Mouse (Mus musculus) brain, embryonic 14.5 days (tissue): ENCODE measurements around the gene S100a8. TPM values are rescaled to one million over a fixed set of nuclear protein-coding genes. Genes with fewer than 3 reads are reported as not detected.
A peak's percentile ranks its signal among the peaks of the same experiment; 100 is the strongest.

ENCODE experiments used
- DNase-seq: peaks from one replicate; pipeline ENCODE4 v3.0.0-alpha.2; 2011; ENCODE audit warnings: low read depth
- CTCF ChIP-seq: fragments of 200-500 bp; IDR thresholded peaks from 2 replicates; pipeline ENCODE4 v1.5.1; 2012; ENCODE audit warnings: inconsistent platforms, mild to moderate bottlenecking, moderate library complexity, borderline replicate concordance; ENCODE audit not compliant: insufficient read depth, insufficient read length; ENCODE audit errors: extremely low read depth
- POLR2A ChIP-seq: fragments of 200-500 bp; IDR thresholded peaks from 2 replicates; pipeline ENCODE4 v1.6.1; 2012; ENCODE audit warnings: mild to moderate bottlenecking, inconsistent platforms, borderline replicate concordance; ENCODE audit not compliant: poor library complexity, insufficient read depth, insufficient read length, severe bottlenecking; ENCODE audit errors: extremely low read depth
- polyA plus RNA-seq: library from polyadenylated mRNA; depleted of rRNA; stranded (reverse); fragments of >200 nt; gene quantifications from 2 replicates; pipeline ENCODE4 v1.2.3, GENCODE M21; 2012

Gene S100a8
- polyA plus RNA-seq, 1 experiment = 7.4 TPM

DNA sequence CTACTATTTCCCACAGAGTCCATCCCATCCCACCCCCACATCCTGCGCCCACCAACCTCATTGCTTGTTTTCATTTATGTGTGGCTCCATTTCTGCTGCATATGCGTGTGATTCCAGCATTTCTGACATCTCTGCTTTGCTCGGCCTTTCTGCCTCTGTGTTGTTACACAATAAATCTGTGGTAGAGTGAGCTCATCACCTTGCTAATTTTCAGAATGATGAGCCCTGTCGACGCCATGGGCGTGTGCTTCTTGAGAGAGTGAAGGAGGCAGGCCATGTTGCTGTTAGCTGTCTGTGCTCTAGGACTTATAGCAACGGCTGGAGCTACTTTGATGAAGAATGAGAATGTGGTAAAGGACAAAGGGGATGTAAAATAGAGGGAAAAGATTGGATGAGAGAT lies 27.8 kb upstream of the S100a8 start:
- TF ChIP-seq CTCF = no peak
- no peak for TF ChIP-seq POLR2A
- DNase-seq = no peak

DNA sequence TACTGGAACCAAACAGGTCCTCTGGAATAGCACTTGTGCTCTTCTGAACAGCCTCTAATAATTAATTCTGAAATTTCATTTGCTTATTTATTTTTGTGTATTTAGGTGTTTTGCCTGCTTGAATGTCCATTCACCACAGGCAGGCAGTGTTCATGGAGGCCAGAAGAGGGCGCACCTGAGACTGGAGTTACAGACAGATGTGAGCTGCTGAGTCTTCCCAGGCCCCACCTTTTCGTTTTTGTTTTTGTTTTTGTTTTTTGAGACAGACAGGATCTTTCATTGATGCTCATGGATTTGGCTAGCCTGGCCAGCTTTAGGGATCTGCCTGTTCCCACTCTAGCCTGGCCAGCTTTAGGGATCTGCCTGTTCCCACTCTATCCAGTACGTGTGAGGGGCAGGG lies 24.6 kb upstream of the S100a8 start:
- peak; percentile 54; the same call in 1 of the 2 replicates for TF ChIP-seq CTCF
- no peak for TF ChIP-seq POLR2A
- peak; percentile 20 for DNase-seq

DNA sequence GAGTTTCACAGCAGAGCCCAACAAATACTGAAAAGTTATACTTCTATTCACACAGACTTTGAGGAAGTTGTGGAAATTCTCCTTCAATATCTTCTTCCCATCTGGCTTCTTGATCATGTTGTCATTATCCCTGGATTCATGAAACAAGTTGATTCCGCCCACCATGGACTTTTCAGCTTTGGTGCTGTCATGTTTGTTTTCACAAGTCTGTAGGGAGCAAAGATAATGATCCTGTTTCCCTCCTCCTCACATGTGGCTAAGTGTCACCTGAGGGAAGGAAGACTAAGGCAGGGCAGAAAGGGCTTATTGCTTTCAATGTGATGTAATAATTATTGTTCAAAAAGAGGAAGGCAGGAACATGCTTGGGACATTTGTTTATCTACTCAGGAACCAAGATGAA lies 21.5 kb upstream of the S100a8 start:
- DNase-seq = no peak
- no peak for TF ChIP-seq CTCF
- TF ChIP-seq POLR2A = no peak

DNA sequence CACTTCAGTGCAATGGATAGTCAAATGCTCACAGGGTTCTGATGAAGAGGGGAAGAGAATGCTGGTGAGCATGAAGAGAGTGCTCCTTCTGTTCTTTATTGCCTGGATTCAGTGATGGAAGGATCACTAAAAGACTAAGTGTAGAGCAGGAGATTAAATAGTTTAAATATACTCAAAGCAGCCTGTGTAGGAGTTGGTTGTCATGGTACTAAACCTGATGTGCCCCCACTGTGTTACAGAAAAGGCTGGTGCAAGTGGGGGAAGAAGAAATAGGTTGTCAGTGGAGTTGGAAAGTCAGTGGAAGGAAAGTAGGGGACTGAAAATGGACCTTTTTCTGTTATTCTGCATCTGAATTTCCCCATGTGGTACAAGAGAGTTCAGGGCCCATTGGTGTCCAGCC lies 19.8 kb upstream of the S100a8 start:
- no peak for DNase-seq
- TF ChIP-seq CTCF (no peak), POLR2A (no peak)

DNA sequence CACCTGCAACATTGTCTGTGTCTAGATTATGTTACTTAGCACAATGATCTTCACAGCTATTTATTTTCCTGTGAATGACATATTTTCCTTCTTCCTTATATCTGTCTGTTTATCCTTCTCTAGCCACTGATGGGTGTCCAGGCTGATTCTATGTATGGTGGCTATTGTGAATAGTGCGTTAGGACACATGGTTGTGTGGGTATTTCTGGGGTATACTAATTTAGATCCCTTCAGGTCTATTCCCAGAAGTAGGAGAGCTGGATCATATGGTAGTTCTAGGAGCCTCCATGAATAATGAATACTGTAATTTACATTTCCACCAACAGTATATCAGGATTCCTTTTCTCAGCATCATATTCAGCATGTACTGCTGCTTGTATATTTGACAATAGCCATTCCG lies 18.9 kb upstream of the S100a8 start:
- TF ChIP-seq POLR2A (no peak), CTCF (no peak)
- DNase-seq = no peak

DNA sequence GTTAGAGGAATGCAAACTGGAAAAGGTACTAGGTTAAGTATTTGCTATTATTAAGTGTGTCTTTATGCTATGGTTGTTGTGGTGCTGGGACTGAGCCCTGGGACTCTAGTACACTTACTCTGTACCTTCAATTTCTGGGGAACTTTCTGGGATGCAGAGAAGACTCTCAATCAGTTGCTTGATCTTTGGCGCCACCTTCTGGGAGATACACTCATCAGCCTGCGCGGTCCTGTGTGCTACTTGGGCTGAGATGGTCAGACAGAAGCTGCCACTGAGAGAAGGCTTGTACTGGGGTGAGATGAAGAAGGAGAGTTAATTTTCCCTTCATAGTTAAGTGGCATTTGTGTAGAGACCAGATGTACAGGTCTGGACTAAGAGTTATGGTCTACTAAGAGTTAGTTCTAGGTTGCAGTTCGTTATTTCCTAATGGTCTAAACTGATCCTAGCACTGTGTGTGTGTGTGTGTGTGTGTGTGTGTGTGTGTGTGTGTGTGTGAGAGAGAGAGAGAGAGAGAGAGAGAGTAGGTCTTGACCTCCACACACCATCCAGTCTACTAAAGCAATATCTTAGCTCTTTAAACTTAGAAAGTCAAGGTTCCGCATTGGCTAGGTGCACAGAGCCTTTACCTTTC lies 15.8 kb upstream of the S100a8 start:
- DNase-seq = peak; percentile 87
- no peak for TF ChIP-seq POLR2A
- TF ChIP-seq CTCF = peak; percentile 87

DNA sequence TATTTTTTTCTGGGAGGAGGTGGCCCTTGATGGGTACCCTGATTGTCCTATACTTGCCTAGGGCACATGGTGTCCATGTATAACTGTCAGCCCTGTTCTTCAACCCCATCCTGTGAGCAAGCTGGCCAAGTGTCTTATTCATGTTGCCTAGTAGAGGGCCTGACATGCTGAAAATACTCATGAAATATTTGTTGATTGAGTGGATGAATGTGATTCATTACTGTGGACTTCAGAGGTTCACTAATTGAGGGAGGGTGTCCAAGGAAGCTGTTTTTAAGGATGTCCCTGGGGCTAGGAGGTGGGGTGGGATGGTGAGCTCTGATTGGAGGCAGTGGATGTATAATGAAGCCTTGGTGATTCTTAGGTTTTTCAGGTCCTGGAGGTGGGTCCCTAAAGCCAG lies 15.1 kb upstream of the S100a8 start, which contains the start of gene S100a7a:
Gene S100a7a (plus strand): TSS at position 301 of the 400 bp plus-strand sequence.
- no peak for DNase-seq
- TF ChIP-seq CTCF = no peak
- TF ChIP-seq POLR2A = no peak

DNA sequence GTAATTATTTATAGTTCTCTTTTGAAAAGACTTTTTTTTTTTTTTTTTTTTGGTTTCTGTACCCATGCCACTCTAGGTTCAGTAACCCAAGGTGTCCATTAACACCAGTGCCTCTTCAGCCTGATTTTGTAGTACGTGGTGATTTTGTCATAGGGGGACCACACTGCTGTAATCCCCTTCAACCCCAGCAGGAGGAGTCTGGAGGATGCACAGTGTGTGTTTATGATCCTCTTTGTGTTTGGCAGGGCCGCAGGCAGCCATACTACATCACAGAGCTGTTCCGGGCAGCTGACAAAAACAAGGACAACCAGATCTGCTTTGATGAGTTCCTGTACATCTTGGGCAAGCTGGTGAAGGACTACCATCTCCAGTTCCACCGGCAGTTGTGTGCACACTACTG lies 11.4 kb upstream of the S100a8 start:
- TF ChIP-seq POLR2A (no peak), CTCF (peak; percentile 30; the same call in 1 of the 2 replicates)
- DNase-seq = no peak

DNA sequence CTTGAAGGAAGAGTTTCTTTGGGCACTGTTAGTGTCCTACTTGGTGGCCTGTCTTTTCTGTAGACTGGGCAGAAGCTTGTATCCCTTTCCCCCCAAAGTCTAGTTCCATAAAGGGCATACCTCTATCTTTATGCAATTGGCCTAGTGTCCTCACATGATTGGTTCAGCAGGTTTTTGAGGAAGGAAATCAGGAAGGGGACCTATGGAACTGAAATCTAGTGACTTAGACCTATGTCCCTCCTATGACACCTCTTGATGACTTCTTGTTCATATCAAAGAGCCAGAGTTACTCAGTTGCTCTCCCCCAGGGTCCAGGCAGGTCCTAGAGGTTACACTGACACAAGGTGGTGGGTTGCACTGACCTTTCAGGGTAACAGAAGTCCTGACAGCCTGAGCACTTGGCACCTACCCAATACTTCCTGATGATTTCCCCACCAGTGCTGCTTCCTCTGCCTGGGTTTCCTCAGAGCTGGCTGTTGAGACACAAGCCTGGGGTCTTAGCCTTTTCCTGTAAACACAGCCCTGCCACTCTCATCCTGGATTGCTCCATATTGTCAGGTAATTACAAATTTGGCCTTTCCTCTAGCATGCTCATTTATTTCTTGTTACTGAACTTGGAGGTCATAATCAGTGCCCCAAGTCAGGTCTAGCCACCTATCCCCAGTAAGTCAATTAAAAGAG lies 9.3 kb upstream of the S100a8 start:
- no peak for TF ChIP-seq POLR2A
- TF ChIP-seq CTCF = no peak
- no peak for DNase-seq

DNA sequence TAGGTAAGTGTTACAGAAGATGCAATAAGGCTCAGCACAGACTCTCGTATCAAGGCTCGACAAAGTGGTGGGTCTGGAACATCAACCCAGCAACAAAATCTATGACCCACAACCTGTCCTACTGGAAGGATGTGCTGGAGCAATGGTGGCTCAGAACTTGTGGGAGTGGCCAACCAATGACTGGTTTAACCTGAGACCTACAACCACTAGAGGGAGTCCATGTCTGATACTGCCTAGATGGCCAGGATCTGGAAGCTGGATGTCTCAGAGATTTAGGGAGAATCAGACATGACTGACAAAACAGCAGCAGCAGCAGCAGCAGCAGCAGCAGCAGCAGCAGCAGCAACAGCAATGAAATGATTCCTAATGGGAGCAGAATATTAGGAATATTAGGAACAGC lies 4.6 kb upstream of the S100a8 start:
- DNase-seq = peak; percentile 8
- TF ChIP-seq CTCF (peak; percentile 36; the same call in 1 of the 2 replicates), POLR2A (no peak)

DNA sequence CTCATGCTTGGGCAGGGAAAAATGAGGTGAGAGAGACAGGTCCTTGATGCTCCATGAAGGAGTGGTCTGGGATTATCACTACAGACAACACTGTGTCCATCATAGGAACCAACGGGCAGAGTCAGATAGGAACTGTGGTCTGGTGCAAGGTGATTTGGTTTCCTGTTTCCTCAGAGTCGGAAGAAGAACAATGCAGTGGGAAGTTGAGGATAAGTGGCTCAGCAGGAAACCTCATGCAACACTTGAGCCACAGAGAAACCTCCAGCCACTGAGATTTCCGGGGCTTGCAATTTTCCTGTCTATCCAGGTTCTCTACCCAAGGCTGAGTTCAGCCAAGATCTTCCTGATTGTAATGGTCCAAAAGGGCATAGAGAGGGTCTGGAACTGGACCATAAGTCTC lies 9.9 kb downstream of the S100a8 start:
- no peak for DNase-seq
- no peak for TF ChIP-seq POLR2A
- no peak for TF ChIP-seq CTCF

DNA sequence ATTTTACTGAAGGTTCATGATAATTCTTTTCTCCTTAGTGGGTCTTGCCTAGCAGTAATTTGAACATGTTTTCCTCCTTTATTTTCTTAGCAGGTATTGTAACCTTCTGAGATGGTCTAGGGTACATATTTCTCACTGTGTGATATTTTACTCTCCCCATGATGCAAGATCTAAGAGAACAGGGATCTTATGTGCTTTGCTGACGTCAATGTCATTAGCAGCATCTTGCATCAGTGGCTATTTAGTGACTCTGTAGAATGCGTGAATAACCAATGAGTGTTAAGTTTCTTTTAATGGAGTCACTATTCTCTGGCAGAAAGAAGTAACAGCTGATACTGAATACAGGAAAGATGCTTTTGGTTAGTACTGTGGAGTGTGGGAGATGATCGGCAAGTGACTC lies 15.2 kb downstream of the S100a8 start:
- TF ChIP-seq CTCF (no peak), POLR2A (no peak)
- no peak for DNase-seq
